Mouse (Mus musculus) megakaryocyte, embryonic 14.5 days (primary cell): ENCODE data around the gene Tmprss12.

ENCODE experiments used
- FLI1 ChIP-seq: IDR thresholded peaks from 2 replicates; pipeline ENCODE4 v1.6.1; 2012; ENCODE audit warnings: low read length, inconsistent platforms, mixed read lengths
- GATA1 ChIP-seq: IDR thresholded peaks from 3 replicates; pipeline ENCODE4 v1.6.1; 2012; ENCODE audit warnings: mixed read lengths, low read length, inconsistent platforms, borderline replicate concordance

DNA sequence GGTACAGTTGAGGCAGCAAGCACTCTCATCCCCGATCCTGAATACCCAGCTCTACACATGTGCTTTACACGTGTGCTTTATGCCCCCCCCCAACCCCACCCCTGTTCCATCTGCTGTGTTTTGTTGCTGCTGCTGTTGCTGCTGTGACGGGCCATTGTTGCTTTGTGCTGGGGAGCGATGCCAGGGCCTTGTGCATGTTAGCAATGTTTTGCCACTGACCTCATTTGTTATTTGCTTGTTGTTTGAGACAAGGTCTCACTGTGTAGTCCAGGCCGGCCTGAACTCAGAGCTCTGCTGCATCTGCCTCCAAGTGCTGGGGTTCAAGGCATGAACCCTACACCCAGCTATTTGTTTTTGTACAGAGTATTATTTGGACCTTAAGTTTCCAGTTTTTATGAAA, 10.2 kb downstream of the Tmprss12 start:
- no peak for TF ChIP-seq GATA1
- no peak for TF ChIP-seq FLI1
